Mouse (Mus musculus): ENCODE measurements around the gene Tpp1. TPM values are rescaled to one million over a fixed set of nuclear protein-coding genes. Genes with fewer than 3 reads are reported as not detected.
"Not testable (repeated sequence)": the region's sequence is repeated elsewhere in the genome, so short reads cannot be mapped to it uniquely, and the experiment has no call there.

Tpp1 gene
- polyA plus RNA-seq, 1 experiment, result 41.6 TPM

DNA sequence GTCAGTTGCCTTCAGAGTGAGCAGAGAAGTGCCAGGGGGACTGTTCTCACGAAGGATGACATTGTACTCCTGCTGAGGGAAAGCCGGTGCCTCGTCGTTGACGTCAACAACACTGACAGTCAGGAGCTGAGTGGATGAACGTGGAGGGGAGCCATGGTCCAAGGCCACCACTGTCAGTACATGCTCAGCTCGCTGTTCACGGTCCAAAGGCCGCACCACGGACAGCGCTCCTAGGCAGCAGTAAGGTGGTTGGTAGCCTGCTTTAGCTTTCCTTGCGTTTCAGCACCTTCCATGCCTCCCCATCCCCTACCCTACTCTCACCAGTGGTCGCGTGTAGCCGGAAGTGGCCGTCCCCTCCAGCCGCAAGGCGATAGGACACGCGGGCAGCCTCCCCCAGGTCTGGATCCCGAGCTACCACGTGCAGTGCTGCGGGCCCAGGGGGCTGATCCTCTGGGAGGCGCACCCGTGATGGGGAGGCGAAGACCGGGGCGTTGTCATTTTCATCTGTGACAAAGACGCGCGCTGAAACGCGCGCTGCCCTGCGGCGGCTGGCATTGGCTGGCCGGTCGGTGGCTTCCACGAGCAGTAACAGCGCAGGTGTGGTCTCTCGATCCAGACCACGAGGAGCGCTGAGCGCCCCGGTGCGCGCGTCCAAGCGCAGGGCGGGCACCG, 9.9 kb upstream of the Tpp1 start:
- Histone ChIP-seq H3K27me3 (ENCODE audit: control insufficient read depth, insufficient read depth, insufficient read length) (peaks cover 10% of the 10 kb centered on the region), H3K79me3 (ENCODE audit: low read depth) (no peaks in the 10 kb centered on the region), H3K79me2 (ENCODE audit: control insufficient read depth, insufficient read depth) (no peaks in the 10 kb centered on the region), H3K36me3 (ENCODE audit: control insufficient read depth, insufficient read depth) (no peaks in the 10 kb centered on the region), H3ac (ENCODE audit: control insufficient read depth, insufficient read length, low read depth) (no peak overlapping the region), H3K4me3 (ENCODE audit: insufficient read depth, poor library complexity, severe bottlenecking) (no peak overlapping the region)
- TF ChIP-seq USF1 (IDR thresholded peaks at IDR 0.05; ENCODE audit: low read depth) (no peak), MYOD1 (IDR thresholded peaks at IDR 0.05; ENCODE audit: control insufficient read depth, insufficient read length, low read depth) (no peak), CEBPB (IDR thresholded peaks at IDR 0.05; ENCODE audit: low read depth) (no peak), FOSL1 (IDR thresholded peaks at IDR 0.05; ENCODE audit: insufficient read depth, low read length, poor library complexity, severe bottlenecking) (no peak), MAX (IDR thresholded peaks at IDR 0.05) (no peak), MYOG (IDR thresholded peaks at IDR 0.05; ENCODE audit: control insufficient read depth, extremely low read depth, insufficient read length) (no peak), CTCF (IDR thresholded peaks at IDR 0.05; ENCODE audit: control insufficient read depth, insufficient read depth, insufficient read length) (no peak)

DNA sequence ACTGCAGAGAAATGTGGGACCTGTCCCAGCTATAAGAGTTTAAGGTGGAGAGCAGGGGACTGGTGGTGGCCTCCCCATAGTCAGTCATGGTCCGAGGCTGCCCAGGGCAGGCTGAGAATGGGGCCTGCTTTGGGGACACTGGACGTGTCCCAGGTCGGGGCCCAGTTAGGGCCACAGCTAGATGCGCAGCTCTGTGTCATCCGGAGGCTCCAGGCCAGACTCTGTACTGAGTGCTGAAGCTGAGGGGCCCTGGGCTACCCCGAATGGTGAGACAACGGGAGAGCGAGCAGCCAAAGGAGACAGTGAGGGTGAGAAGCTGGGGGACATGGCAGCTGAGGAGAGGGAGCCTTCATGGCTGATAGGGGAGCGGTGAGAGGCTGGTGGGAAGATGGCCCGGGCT, 1.2 kb upstream of the Tpp1 start:
- H3K27me3 ChIP-seq (ENCODE audit: control insufficient read depth, insufficient read depth, insufficient read length), result peaks cover 4% of the 10 kb centered on the region
- no peak overlapping the region for H3ac ChIP-seq (ENCODE audit: control insufficient read depth, insufficient read length, low read depth)
- peaks cover 11% of the 10 kb centered on the region for H3K79me2 ChIP-seq (ENCODE audit: control insufficient read depth, insufficient read depth)
- H3K4me3 ChIP-seq (ENCODE audit: insufficient read depth, poor library complexity, severe bottlenecking), result no peak overlapping the region
- H3K79me3 ChIP-seq (ENCODE audit: low read depth), result peaks cover 7% of the 10 kb centered on the region
- no peaks in the 10 kb centered on the region for H3K36me3 ChIP-seq (ENCODE audit: control insufficient read depth, insufficient read depth)
- no peak for TF ChIP-seq CEBPB (IDR thresholded peaks at IDR 0.05; ENCODE audit: low read depth)

DNA sequence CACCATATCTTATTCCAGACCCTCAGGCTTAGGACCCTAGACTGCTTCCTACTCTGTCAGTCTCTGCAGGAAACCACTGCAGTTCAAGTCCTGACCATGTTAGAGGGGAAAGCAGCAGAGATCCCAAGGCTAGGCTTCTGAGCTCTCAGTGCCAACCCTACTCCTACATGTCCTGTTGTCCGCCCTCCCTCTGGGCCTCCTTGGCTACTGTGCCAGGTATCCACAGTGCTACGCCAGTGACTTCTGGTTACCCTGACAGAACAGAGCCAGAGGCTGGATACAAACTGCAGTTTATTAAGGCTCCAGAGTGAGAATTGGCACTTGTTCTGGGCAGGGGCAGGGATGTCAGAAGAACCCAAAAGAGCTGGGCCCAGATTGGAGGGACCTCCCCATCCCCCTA, 681 bp upstream of the Tpp1 start:
- peaks cover 4% of the 10 kb centered on the region for H3K36me3 ChIP-seq (ENCODE audit: control insufficient read depth, insufficient read depth)
- H3K27me3 ChIP-seq (ENCODE audit: control insufficient read depth, insufficient read depth, insufficient read length), result peaks cover 4% of the 10 kb centered on the region
- H3K79me3 ChIP-seq (ENCODE audit: low read depth), result peaks cover 7% of the 10 kb centered on the region
- H3K4me3 ChIP-seq (ENCODE audit: insufficient read depth, poor library complexity, severe bottlenecking), result no peak overlapping the region
- no peak for TF ChIP-seq MYOD1 (IDR thresholded peaks at IDR 0.05; ENCODE audit: control insufficient read depth, insufficient read length, low read depth)
- peaks cover 11% of the 10 kb centered on the region for H3K79me2 ChIP-seq (ENCODE audit: control insufficient read depth, insufficient read depth)
- H3ac ChIP-seq (ENCODE audit: control insufficient read depth, insufficient read length, low read depth), result no peak overlapping the region

DNA sequence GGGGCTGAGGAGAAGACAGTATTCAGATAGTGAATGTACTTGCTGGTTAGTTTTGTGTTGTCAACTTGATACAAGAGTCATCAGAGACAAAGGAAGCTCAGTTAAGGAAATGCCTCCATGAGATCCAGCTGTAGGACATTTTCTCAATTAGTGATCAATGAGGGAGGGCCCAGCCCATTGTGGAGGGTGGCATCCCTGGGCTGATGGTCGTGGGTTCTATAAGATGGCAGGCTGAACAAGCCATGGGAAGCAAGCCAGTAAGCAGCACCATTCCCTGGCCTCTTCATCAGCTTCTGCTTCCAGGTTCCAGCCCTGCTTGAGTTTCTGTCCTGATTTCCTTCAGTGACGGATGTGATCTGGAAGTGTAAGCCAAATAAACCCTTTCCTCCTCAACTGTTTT, 4.3 kb downstream of the Tpp1 start:
- no peaks in the 10 kb centered on the region for H3K27me3 ChIP-seq (ENCODE audit: control insufficient read depth, insufficient read depth, insufficient read length)
- no peak overlapping the region for H3K4me3 ChIP-seq (ENCODE audit: insufficient read depth, poor library complexity, severe bottlenecking)
- peaks cover 12% of the 10 kb centered on the region for H3K79me3 ChIP-seq (ENCODE audit: low read depth)
- H3K36me3 ChIP-seq (ENCODE audit: control insufficient read depth, insufficient read depth), result peaks cover 12% of the 10 kb centered on the region
- H3K79me2 ChIP-seq (ENCODE audit: control insufficient read depth, insufficient read depth), result peaks cover 25% of the 10 kb centered on the region
- no peak overlapping the region for H3ac ChIP-seq (ENCODE audit: control insufficient read depth, insufficient read length, low read depth)
- TF ChIP-seq MAX (IDR thresholded peaks at IDR 0.05), result no peak
- no peak for TF ChIP-seq CEBPB (IDR thresholded peaks at IDR 0.05; ENCODE audit: low read depth)
- no peak for TF ChIP-seq MYOG (IDR thresholded peaks at IDR 0.05; ENCODE audit: control insufficient read depth, extremely low read depth, insufficient read length)
- no peak for TF ChIP-seq USF1 (IDR thresholded peaks at IDR 0.05; ENCODE audit: low read depth)
- no peak for TF ChIP-seq CTCF (IDR thresholded peaks at IDR 0.05; ENCODE audit: control insufficient read depth, insufficient read depth, insufficient read length)
- TF ChIP-seq MYOD1 (IDR thresholded peaks at IDR 0.05; ENCODE audit: control insufficient read depth, insufficient read length, low read depth), result no peak
- TF ChIP-seq FOSL1 (IDR thresholded peaks at IDR 0.05; ENCODE audit: insufficient read depth, low read length, poor library complexity, severe bottlenecking), result no peak

DNA sequence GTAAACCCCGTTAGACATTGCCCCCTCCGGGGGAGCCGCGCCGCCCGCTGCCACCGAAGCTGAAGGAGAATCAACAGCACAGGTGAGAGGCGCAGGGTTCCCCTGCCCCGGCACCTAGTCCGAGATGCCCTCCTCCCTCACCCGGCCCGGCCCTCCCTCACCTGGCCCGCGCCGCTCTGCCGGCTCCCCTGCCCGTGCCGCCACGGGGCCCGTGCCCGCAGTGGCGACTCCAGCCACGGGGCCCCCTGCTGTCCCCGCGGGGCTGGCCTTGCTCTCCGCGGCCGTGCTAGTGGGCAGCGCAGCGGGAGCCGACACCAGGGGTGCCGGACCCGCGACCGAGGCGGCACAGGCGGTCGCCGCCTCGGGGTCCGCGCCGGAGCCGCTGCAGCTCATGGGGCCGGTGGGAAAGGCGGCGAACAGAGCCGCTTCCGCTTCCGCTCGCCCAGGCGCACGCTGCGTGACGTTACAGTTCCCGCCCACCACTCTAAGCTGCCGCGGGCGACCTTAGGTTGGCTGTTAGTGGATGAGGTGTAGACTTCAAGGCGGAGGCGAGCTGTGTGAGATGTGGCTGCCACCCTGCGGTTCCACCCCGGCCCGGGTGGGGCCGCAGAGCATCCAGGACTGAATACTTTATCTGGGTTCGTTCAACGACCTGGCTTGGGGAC, 8.0 kb downstream of the Tpp1 start, which contains the start of gene Taf10:
Gene Taf10, minus strand, starts transcription at position 436 of the 665 bp plus-strand sequence.
- Histone ChIP-seq H3K79me2 (ENCODE audit: control insufficient read depth, insufficient read depth) (peaks cover 40% of the 10 kb centered on the region), H3K79me3 (ENCODE audit: low read depth) (peaks cover 18% of the 10 kb centered on the region), H3ac (ENCODE audit: control insufficient read depth, insufficient read length, low read depth) (peak within 1 kb of the TSS; percentile 93), H3K4me3 (ENCODE audit: insufficient read depth, poor library complexity, severe bottlenecking) (peak within 1 kb of the TSS; percentile 63), H3K36me3 (ENCODE audit: control insufficient read depth, insufficient read depth) (peaks cover 44% of the 10 kb centered on the region), H3K27me3 (ENCODE audit: control insufficient read depth, insufficient read depth, insufficient read length) (no peaks in the 10 kb centered on the region)
- TF ChIP-seq MYOD1 (IDR thresholded peaks at IDR 0.05; ENCODE audit: control insufficient read depth, insufficient read length, low read depth) (no peak), CTCF (IDR thresholded peaks at IDR 0.05; ENCODE audit: control insufficient read depth, insufficient read depth, insufficient read length) (peak; percentile 19), FOSL1 (IDR thresholded peaks at IDR 0.05; ENCODE audit: insufficient read depth, low read length, poor library complexity, severe bottlenecking) (no peak), MAX (IDR thresholded peaks at IDR 0.05) (peak; percentile 58)

DNA sequence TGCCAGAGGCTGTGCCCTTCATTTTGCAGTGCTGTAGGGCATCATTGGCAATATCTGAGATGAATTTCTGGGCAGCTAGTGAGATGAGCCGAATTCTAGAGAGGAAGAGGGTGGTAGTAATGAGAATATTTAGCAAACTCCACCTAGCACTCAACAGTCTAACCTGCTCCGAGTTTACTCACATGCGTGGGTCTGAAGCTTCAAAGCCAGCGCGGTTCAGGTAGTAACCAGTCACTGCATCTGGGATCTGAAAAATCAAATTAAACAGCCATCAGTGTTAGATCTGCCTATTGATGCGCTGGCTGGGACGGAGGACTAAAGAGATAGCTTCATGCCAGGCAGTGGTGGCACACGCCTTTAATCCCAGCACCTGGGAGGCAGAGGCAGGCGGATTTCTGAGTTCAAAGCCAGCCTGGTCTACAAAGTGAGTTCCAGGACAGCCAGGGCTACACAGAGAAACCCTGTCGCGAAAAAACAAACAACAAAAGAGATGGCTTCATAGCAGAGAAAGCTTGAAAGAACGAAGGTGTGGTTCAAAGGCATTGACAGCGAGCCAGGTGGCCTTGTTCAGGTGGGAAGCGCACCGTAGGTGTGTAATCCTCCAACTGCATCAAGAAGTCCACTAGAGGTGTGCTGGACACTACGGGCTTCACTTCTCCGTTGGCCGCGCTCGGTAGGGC, 8.6 kb downstream of the Tpp1 start:
- Histone ChIP-seq H3K4me3 (ENCODE audit: insufficient read depth, poor library complexity, severe bottlenecking) (peak overlapping the region; percentile 63), H3ac (ENCODE audit: control insufficient read depth, insufficient read length, low read depth) (peak overlapping the region; percentile 93), H3K79me3 (ENCODE audit: low read depth) (peaks cover 19% of the 10 kb centered on the region), H3K36me3 (ENCODE audit: control insufficient read depth, insufficient read depth) (peaks cover 44% of the 10 kb centered on the region), H3K79me2 (ENCODE audit: control insufficient read depth, insufficient read depth) (peaks cover 45% of the 10 kb centered on the region)
- not testable (repeated sequence) for H3K27me3 ChIP-seq (ENCODE audit: control insufficient read depth, insufficient read depth, insufficient read length)

DNA sequence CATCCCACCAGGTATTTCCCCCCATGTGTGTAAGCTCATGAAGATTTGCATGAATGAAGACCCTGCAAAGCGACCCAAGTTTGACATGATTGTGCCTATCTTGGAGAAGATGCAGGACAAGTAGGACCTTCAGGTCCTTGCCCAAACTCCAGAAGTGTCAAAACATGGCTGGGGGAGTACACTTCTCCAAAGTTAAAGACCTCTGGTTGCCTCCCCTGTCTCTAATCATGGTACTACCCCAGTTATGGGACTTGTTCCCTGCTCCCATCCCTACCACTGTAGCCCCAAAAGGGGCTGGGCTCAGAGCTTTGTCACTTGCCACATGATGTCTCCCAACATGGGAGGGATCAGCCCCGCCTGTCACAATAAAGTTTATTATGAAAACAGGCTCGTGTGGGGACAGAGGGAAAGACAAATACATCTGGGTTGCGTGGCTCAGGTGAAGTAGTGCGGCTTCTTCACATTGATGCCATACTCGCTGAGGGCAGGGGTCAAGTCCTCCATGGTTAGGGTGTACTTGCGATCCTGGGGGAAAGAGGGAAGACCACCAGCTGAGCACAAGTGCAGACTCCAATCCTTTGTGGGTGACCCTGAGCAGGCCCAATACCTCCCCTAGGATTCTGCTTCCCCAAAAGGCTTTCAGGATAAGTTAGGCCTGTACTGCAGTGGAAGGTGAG, 9.4 kb downstream of the Tpp1 start:
- H3K79me2 ChIP-seq (ENCODE audit: control insufficient read depth, insufficient read depth), result peaks cover 52% of the 10 kb centered on the region
- peaks cover 25% of the 10 kb centered on the region for H3K79me3 ChIP-seq (ENCODE audit: low read depth)
- peaks cover 40% of the 10 kb centered on the region for H3K36me3 ChIP-seq (ENCODE audit: control insufficient read depth, insufficient read depth)
- not testable (repeated sequence) for H3ac ChIP-seq (ENCODE audit: control insufficient read depth, insufficient read length, low read depth); H3K27me3 ChIP-seq (ENCODE audit: control insufficient read depth, insufficient read depth, insufficient read length); H3K4me3 ChIP-seq (ENCODE audit: insufficient read depth, poor library complexity, severe bottlenecking)

All from C2C12 (cell line).